Mouse (Mus musculus) megakaryocyte-erythroid progenitor cell, adult 5-6 weeks (primary cell): ENCODE measurements around the gene Qrsl1. TPM values are rescaled to one million over a fixed set of nuclear protein-coding genes. Genes with fewer than 3 reads are reported as not detected.

ENCODE experiments used
- total RNA-seq, 2 experiments: library from RNA; stranded (forward) in 1 of 2; stranded (reverse) in 1 of 2; fragments of 200-1000, 215-1000 nt in 1 of 2; fragments of >200 nt in 1 of 2; fragmentation: Nextera tagmentation in 1 of 2; gene quantifications; 2 replicates each; pipeline ENCODE4 v1.2.3; 2014 to 2017

The Qrsl1 gene
- total RNA-seq, 2 experiments from 2014 or later = 9.3 to 30.8 TPM

Other genes starting within 250 kb of the Qrsl1 start
- 19.3 and 29.1 TPM in 2 replicates for gene Rtn4ip1, start 62 bp upstream of the Qrsl1 start, total RNA-seq (2014; fragmentation: Nextera tagmentation)
- 17.0 and 17.4 TPM in 2 replicates for gene Rtn4ip1, start 62 bp upstream of the Qrsl1 start, total RNA-seq (2017)
- 0.44 and 1.9 TPM in 2 replicates for gene Crybg1, start 247.1 kb upstream of the Qrsl1 start, total RNA-seq (2014; fragmentation: Nextera tagmentation)
- gene Crybg1, start 247.1 kb upstream of the Qrsl1 start, total RNA-seq (2017) = 1.1 TPM in 1 of 2 replicates, not detected in the other